Mouse (Mus musculus) lung, postnatal 0 days (tissue): ENCODE measurements around the gene Picalm. TPM values are rescaled to one million over a fixed set of nuclear protein-coding genes. Genes with fewer than 3 reads are reported as not detected.

Experiments
- ATAC-seq: fragments of 200-750 bp; cut with Nextera tagmentation; 2 replicates; pipeline ENCODE4 v1.8.0; 2017; ENCODE audit warnings: moderate library complexity
- DNase-seq: peaks from one replicate; pipeline ENCODE4 v3.0.0-alpha.2; 2016; ENCODE audit warnings: low spot score
- H3K27ac ChIP-seq: fragments of 300-500 bp; sonication (generic); 2 replicates; pipeline ENCODE4 v1.5.1; 2014; ENCODE audit warnings: antibody characterized with exemption, mild to moderate bottlenecking, low read length, mixed read lengths
- H3K27me3 ChIP-seq: fragments of 300-500 bp; sonication (generic); replicated peaks from 2 replicates; pipeline ENCODE4 v1.6.1; 2014; ENCODE audit warnings: low read length, mixed read lengths; ENCODE audit not compliant: insufficient read depth
- H3K36me3 ChIP-seq: fragments of 300-500 bp; sonication (generic); 2 replicates; pipeline ENCODE4 v1.6.1; 2014; ENCODE audit warnings: low read length, mixed read lengths; ENCODE audit not compliant: insufficient read depth
- H3K4me1 ChIP-seq: fragments of 300-500 bp; sonication (generic); 2 replicates; pipeline ENCODE4 v1.6.1; 2014; ENCODE audit warnings: antibody characterized with exemption, low read depth, low read length, mixed read lengths; ENCODE audit not compliant: insufficient read depth
- H3K4me2 ChIP-seq: fragments of 300-500 bp; sonication (generic); replicated peaks from 2 replicates; pipeline ENCODE4 v1.6.1; 2014; ENCODE audit warnings: low read depth, mild to moderate bottlenecking, low read length, moderate library complexity, mixed read lengths
- H3K4me3 ChIP-seq: fragments of 300-500 bp; sonication (generic); 2 replicates; pipeline ENCODE4 v1.5.1; 2014; ENCODE audit warnings: low read depth, low read length
- H3K9ac ChIP-seq: fragments of 300-500 bp; sonication (generic); replicated peaks from 2 replicates; pipeline ENCODE4 v1.6.1; 2014; ENCODE audit warnings: low read depth, mild to moderate bottlenecking
- H3K9me3 ChIP-seq: fragments of 300-500 bp; sonication (generic); 2 replicates; pipeline ENCODE4 v1.6.1; 2016; ENCODE audit warnings: low read length, mixed read lengths
- CTCF ChIP-seq: IDR thresholded peaks from 2 replicates; pipeline ENCODE4 v1.5.1; 2016; ENCODE audit warnings: antibody characterized with exemption, mild to moderate bottlenecking
- EP300 ChIP-seq: IDR thresholded peaks from 2 replicates; pipeline ENCODE4 v1.6.1; 2016; ENCODE audit warnings: antibody characterized with exemption, mild to moderate bottlenecking, control low read depth
- WGBS: fragments of 180-500 bp; shearing (Covaris S2); extraction: QIAGEN DNeasy Blood & Tissue Kit; methylation state at CpG from one replicate; pipeline ENCODE4 v1.1.7; 2014; 5-methylcytosine and 5-hydroxymethylcytosine counted together
- polyA plus RNA-seq: library from polyadenylated mRNA; unstranded; fragments of >200 nt; fragmentation: Nextera tagmentation; extraction: Ambion mirVana; gene quantifications from 2 replicates; pipeline ENCODE4 v1.2.1, GENCODE M21; 2015

The Picalm gene
- polyA plus RNA-seq, 1 experiment from 2014 or later = 52.0 TPM

DNA sequence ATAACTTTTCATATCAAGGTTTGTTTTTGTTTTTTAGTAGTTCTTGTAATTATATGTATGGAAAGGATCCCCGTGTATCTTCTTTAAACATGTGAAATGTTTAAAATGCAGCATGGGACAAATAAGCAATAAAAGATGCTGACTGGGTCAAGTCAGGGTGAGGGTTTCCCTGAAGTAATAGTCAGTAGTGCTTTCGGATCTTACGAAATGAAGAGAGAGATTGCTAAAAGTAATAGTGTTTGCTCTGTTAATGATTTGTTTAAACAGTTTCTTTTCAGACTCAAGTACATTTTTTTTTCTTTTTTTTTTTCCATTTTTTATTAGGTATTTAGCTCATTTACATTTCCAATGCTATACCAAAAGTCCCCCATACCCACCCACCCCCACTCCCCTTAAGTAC, 10.3 kb downstream of the Picalm start:
- Histone ChIP-seq H3K27ac (no peak overlapping the region), H3K4me2 (no peak overlapping the region), H3K36me3 (no peaks in the 10 kb centered on the region), H3K4me1 (peaks cover 17% of the 10 kb centered on the region), H3K4me3 (no peak overlapping the region), H3K27me3 (no peaks in the 10 kb centered on the region), H3K9ac (no peak overlapping the region), H3K9me3 (no peaks in the 10 kb centered on the region)
- ATAC-seq = no peak
- peak; percentile 63 for DNase-seq
- no peak for TF ChIP-seq CTCF
- no peak for TF ChIP-seq EP300
- WGBS = 29% methylated on average over 3 of the region's 3 CpGs

DNA sequence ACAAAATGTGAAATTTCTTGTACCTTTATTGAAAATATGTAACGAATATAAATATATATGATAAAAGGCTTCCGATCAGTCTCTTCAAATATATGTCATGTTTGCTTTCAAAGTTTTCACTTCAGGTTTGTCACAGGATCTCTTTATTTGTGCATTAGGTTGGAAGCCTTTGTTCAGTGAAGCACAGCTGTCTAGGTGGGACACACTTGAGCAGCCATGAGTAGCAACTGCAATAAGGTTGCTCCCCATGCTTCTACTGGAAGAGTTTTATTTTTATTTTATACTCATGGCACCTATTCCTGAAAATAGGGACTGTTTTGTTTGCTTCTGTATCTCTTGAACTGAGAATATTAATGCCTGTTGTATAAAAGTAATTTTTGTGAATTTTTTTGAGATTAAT, 14.3 kb downstream of the Picalm start:
- Histone ChIP-seq H3K9ac (no peak overlapping the region), H3K27ac (no peak overlapping the region), H3K27me3 (no peaks in the 10 kb centered on the region), H3K4me1 (peaks cover 33% of the 10 kb centered on the region), H3K9me3 (no peaks in the 10 kb centered on the region), H3K4me2 (no peak overlapping the region), H3K36me3 (no peaks in the 10 kb centered on the region), H3K4me3 (no peak overlapping the region)
- DNase-seq = no peak
- ATAC-seq = no peak
- WGBS = 76% methylated on average over 2 of the region's 2 CpGs
- TF ChIP-seq CTCF (no peak), EP300 (no peak)

DNA sequence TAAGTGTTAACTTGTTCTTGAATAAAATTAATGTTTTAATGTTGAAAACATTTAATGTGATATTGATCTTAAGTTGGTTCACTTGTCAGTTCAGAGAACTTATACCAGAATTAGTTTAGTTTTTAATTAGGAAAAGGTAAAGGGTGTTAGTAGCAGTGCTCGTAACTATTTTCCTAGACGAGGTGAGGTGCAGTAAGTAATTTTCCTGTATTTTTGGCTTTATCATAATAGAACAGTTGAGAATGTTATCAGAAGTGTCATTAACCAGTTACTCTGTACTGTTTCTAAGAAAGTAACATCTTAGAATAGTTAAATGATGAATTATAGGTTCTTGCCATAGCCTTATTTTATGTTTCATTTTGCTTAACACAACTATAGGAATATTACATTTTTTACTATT, 15.0 kb downstream of the Picalm start:
- H3K36me3 ChIP-seq = no peaks in the 10 kb centered on the region
- no peak overlapping the region for H3K27ac ChIP-seq
- peaks cover 33% of the 10 kb centered on the region for H3K4me1 ChIP-seq
- H3K27me3 ChIP-seq = no peaks in the 10 kb centered on the region
- H3K9me3 ChIP-seq = no peaks in the 10 kb centered on the region
- WGBS = 58% methylated on average over 2 of the region's 2 CpGs
- ATAC-seq = no peak
- H3K9ac ChIP-seq = no peak overlapping the region
- no peak for TF ChIP-seq CTCF
- TF ChIP-seq EP300 = no peak
- DNase-seq = no peak
- H3K4me2 ChIP-seq = no peak overlapping the region
- H3K4me3 ChIP-seq = no peak overlapping the region

DNA sequence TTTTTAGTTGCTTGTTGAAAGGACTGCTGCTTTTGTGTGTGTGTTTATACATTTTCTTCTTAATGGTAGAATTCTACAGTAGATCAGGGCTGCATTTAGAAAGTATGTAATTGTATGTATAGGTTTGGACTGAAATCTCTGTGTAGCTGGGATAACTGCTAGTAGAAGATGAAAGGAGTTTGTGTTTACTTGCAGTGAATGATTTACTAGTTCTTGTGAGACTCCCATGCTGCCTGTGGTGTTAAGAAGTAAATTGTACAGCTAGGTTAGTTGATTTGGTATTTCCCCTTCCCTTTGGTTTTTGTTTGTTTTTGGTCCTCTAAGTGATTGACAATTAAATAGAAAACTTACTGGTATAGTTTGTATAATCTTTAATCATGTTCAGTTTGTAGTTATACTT, 15.4 kb downstream of the Picalm start:
- Histone ChIP-seq H3K9ac (no peak overlapping the region), H3K9me3 (no peaks in the 10 kb centered on the region), H3K36me3 (no peaks in the 10 kb centered on the region), H3K4me3 (no peak overlapping the region), H3K27ac (no peak overlapping the region), H3K4me1 (peaks cover 33% of the 10 kb centered on the region), H3K4me2 (no peak overlapping the region), H3K27me3 (no peaks in the 10 kb centered on the region)
- no peak for ATAC-seq
- DNase-seq = no peak
- TF ChIP-seq CTCF (no peak), EP300 (no peak)

DNA sequence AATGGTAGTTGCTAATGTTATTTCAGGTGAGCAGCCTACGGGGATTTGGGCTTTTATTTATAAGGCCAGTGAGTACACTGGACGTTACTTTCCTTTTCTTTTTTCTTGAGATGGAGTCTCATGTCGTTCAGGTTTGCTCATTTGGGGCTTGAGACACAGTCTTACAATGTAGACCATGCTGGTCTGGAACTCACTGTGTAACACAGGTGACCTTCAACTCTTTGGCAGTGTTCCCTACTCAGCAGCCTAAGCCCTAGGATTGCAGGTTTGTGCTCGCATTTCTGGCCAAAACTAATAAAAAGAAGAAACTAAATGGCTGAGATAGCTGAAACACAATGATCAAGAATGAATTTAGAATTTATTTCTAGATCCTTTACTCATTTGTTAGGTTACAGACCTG, 15.9 kb downstream of the Picalm start:
- H3K27me3 ChIP-seq = no peaks in the 10 kb centered on the region
- no peaks in the 10 kb centered on the region for H3K9me3 ChIP-seq
- H3K27ac ChIP-seq = peak overlapping the region; percentile 2; the same call in 1 of the 2 replicates
- peak overlapping the region; percentile 20 for H3K4me2 ChIP-seq
- H3K36me3 ChIP-seq = no peaks in the 10 kb centered on the region
- no peak overlapping the region for H3K9ac ChIP-seq
- peaks cover 33% of the 10 kb centered on the region for H3K4me1 ChIP-seq
- TF ChIP-seq CTCF (no peak), EP300 (no peak)
- DNase-seq (no peak), ATAC-seq (no peak)
- 35% methylated on average over 4 of the region's 4 CpGs for WGBS
- H3K4me3 ChIP-seq = no peak overlapping the region

DNA sequence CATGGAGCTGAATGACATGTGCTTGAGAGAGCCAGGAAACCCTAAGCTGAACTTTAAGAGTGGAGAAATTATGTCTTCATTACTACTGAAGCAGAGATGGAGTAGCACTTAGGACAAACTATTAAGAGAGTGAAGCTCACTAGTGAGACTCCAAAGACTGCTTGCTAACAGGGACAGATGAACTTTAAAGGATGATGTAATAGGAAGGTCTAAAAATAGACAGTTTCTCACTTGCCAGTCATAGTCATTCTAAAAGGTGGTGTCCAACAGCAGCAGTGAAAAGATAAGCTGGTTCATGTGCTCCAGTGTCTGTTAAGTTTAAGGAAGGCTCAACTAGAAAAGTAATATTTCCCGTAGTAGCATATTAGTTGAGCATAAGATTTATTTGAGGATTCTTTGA, 16.3 kb downstream of the Picalm start:
- H3K36me3 ChIP-seq = no peaks in the 10 kb centered on the region
- H3K9ac ChIP-seq = no peak overlapping the region
- no peaks in the 10 kb centered on the region for H3K27me3 ChIP-seq
- H3K4me3 ChIP-seq = no peak overlapping the region
- H3K27ac ChIP-seq = peak overlapping the region; percentile 2; the same call in 1 of the 2 replicates
- WGBS = 18% methylated on average over 1 of the region's 1 CpGs
- peak; percentile 66 for ATAC-seq
- TF ChIP-seq EP300 (peak; percentile 25; the same call in 1 of the 2 replicates), CTCF (no peak)
- H3K4me2 ChIP-seq = peak overlapping the region; percentile 20; the same call in 1 of the 2 replicates
- DNase-seq = peak; percentile 81
- peaks cover 30% of the 10 kb centered on the region for H3K4me1 ChIP-seq
- no peaks in the 10 kb centered on the region for H3K9me3 ChIP-seq

DNA sequence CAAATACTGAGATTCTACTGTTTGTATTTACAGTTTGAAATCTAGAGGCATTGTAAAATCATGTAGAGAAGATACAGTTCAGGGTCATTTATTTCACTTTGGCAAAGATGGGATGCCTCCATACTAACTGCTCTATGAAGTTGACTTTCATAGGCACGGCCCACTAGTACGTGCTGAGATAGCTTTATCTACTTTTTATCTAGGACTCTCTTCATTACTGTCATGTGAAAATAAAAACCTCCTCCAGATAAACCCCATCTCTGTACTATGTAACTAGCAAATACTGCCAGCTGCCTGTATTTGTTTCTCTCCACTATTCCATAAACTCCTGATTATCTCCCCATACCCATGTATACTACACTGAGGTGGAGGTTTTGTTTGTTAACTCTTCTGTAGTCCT, 18.0 kb downstream of the Picalm start:
- no peak overlapping the region for H3K27ac ChIP-seq
- no peak overlapping the region for H3K4me3 ChIP-seq
- DNase-seq (no peak), ATAC-seq (no peak)
- H3K4me2 ChIP-seq = no peak overlapping the region
- no peak for TF ChIP-seq EP300
- TF ChIP-seq CTCF = no peak
- H3K36me3 ChIP-seq = no peaks in the 10 kb centered on the region
- H3K4me1 ChIP-seq = peaks cover 33% of the 10 kb centered on the region
- no peak overlapping the region for H3K9ac ChIP-seq
- 28% methylated on average over 2 of the region's 2 CpGs for WGBS
- H3K27me3 ChIP-seq = no peaks in the 10 kb centered on the region
- no peaks in the 10 kb centered on the region for H3K9me3 ChIP-seq
